Mouse (Mus musculus) stomach, embryonic 15.5 days (tissue): ENCODE data around the gene Plcd4. TPM values are rescaled to one million over a fixed set of nuclear protein-coding genes. Genes with fewer than 3 reads are reported as not detected.
"Not testable (repeated sequence)": the region's sequence is repeated elsewhere in the genome, so short reads cannot be mapped to it uniquely, and the experiment has no call there.

Experiments used
- ATAC-seq: fragments of 200-750 bp; cut with Nextera tagmentation; 2 replicates; pipeline ENCODE4 v1.8.0; 2017; ENCODE audit warnings: low read depth, moderate number of reproducible peaks, moderate TSS enrichment; ENCODE audit not compliant: insufficient read depth, low FRiP score
- H3K27ac ChIP-seq: fragments of 300-500 bp; sonication (generic); 2 replicates; pipeline ENCODE4 v1.5.1; 2015; ENCODE audit warnings: mild to moderate bottlenecking, inconsistent platforms
- H3K27me3 ChIP-seq: fragments of 300-500 bp; sonication (generic); replicated peaks from 2 replicates; pipeline ENCODE4 v1.6.1; 2015; ENCODE audit warnings: inconsistent platforms
- H3K36me3 ChIP-seq: fragments of 300-500 bp; sonication (generic); 2 replicates; pipeline ENCODE4 v1.6.1; 2015; ENCODE audit warnings: inconsistent platforms
- H3K4me1 ChIP-seq: fragments of 300-500 bp; sonication (generic); 2 replicates; pipeline ENCODE4 v1.6.1; 2015; ENCODE audit warnings: inconsistent platforms
- H3K4me2 ChIP-seq: fragments of 300-500 bp; sonication (generic); 2 replicates; pipeline ENCODE4 v1.6.1; 2015; ENCODE audit warnings: mild to moderate bottlenecking, inconsistent platforms
- H3K4me3 ChIP-seq: fragments of 300-500 bp; sonication (generic); replicated peaks from 2 replicates; pipeline ENCODE4 v1.5.1; 2015; ENCODE audit warnings: inconsistent platforms
- H3K9ac ChIP-seq: fragments of 300-500 bp; sonication (generic); 2 replicates; pipeline ENCODE4 v1.6.1; 2015; ENCODE audit warnings: inconsistent platforms
- H3K9me3 ChIP-seq: fragments of 300-500 bp; sonication (generic); 2 replicates; pipeline ENCODE4 v1.6.1; 2016; ENCODE audit warnings: inconsistent platforms
- WGBS: fragments of 180-500 bp; shearing (Covaris S2); methylation state at CpG from one replicate; pipeline ENCODE4 v1.1.7; 2015; 5-methylcytosine and 5-hydroxymethylcytosine counted together
- polyA plus RNA-seq: library from polyadenylated mRNA; unstranded; fragments of >200 nt; fragmentation: Nextera tagmentation; extraction: Ambion mirVana; gene quantifications from 2 replicates; pipeline ENCODE4 v1.2.1, GENCODE M21; 2015

The Plcd4 gene
- 0.69 and 1.1 TPM in 2 replicates for polyA plus RNA-seq

- Histone ChIP-seq H3K27ac (no peak within 1 kb of the TSS), H3K4me1 (no peaks in the 10 kb centered on the region), H3K9me3 (no peaks in the 10 kb centered on the region), H3K4me2 (0 out of 2 replicates have a peak within 1 kb of the TSS, but pooled peaks have one; percentile 1), H3K36me3 (no peaks in the 10 kb centered on the region), H3K27me3 (no peaks in the 10 kb centered on the region), H3K9ac (no peak within 1 kb of the TSS), H3K4me3 (no peak within 1 kb of the TSS)
- 9% methylated on average over 6 of the region's 6 CpGs for WGBS
- no peak for ATAC-seq
These were observed at the start of gene Plcd4 for GRCm38 (mm10) chr1:74542451-74542961. TSS of gene Plcd4 (plus strand) at chr1:74542888.

GRCm38 (mm10) chr1:74501106-74501505 is 41.6 kb upstream of the Plcd4 start:
- Histone ChIP-seq H3K36me3 (0 out of 2 replicates have a peak, but pooled peaks cover 2% of the 10 kb centered on the region), H3K4me2 (no peak overlapping the region), H3K9ac (no peak overlapping the region), H3K4me1 (peaks cover 8% of the 10 kb centered on the region), H3K27me3 (no peaks in the 10 kb centered on the region), H3K27ac (no peak overlapping the region), H3K4me3 (no peak overlapping the region), H3K9me3 (no peaks in the 10 kb centered on the region)
- WGBS, result 69% methylated on average over 1 of the region's 1 CpGs
- no peak for ATAC-seq

- Histone ChIP-seq H3K9me3 (no peaks in the 10 kb centered on the region), H3K4me1 (peaks cover 17% of the 10 kb centered on the region), H3K36me3 (no peaks in the 10 kb centered on the region), H3K9ac (peak overlapping the region; percentile 67), H3K4me3 (peak overlapping the region; percentile 81), H3K4me2 (peak overlapping the region; percentile 64), H3K27ac (peak overlapping the region; percentile 52; the same call in 1 of the 2 replicates), H3K27me3 (no peaks in the 10 kb centered on the region)
- WGBS, result under 1% methylated on average over 22 of the region's 22 CpGs
- ATAC-seq, result peak; percentile 67
These were observed 37.3 kb upstream of the Plcd4 start for GRCm38 (mm10) chr1:74505393-74505720.

- ATAC-seq, result peak; percentile 100
- no peaks in the 10 kb centered on the region for H3K27me3 ChIP-seq
- H3K4me2 ChIP-seq, result peak within 1 kb of the TSS; percentile 64
- H3K36me3 ChIP-seq, result no peaks in the 10 kb centered on the region
- H3K4me1 ChIP-seq, result peaks cover 17% of the 10 kb centered on the region
- H3K9ac ChIP-seq, result peak within 1 kb of the TSS; percentile 90
- under 1% methylated on average over 64 of the region's 64 CpGs for WGBS
- H3K4me3 ChIP-seq, result peak within 1 kb of the TSS; percentile 81
- no peaks in the 10 kb centered on the region for H3K9me3 ChIP-seq
- H3K27ac ChIP-seq, result peak within 1 kb of the TSS; percentile 94
These were observed 36.8 kb upstream of the Plcd4 start, which contains the start of gene Cnot9 for GRCm38 (mm10) chr1:74505721-74506464. TSS of gene Cnot9 (plus strand) at chr1:74506058.

GRCm38 (mm10) chr1:74506471-74506881 is 36.2 kb upstream of the Plcd4 start:
- peak overlapping the region; percentile 81 for H3K4me3 ChIP-seq
- ATAC-seq, result peak; percentile 2; the same call in 1 of the 2 replicates
- H3K4me2 ChIP-seq, result peak overlapping the region; percentile 62
- H3K4me1 ChIP-seq, result peaks cover 17% of the 10 kb centered on the region
- H3K36me3 ChIP-seq, result no peaks in the 10 kb centered on the region
- peak overlapping the region; percentile 94 for H3K27ac ChIP-seq
- 0% methylated on average over 34 of the region's 34 CpGs for WGBS
- H3K9ac ChIP-seq, result peak overlapping the region; percentile 90
- no peaks in the 10 kb centered on the region for H3K27me3 ChIP-seq
- H3K9me3 ChIP-seq, result no peaks in the 10 kb centered on the region

GRCm38 (mm10) chr1:74507780-74508179 is 34.9 kb upstream of the Plcd4 start:
- Histone ChIP-seq H3K9me3 (no peaks in the 10 kb centered on the region), H3K4me1 (peaks cover 17% of the 10 kb centered on the region), H3K9ac (no peak overlapping the region), H3K4me3 (no peak overlapping the region), H3K27ac (no peak overlapping the region), H3K36me3 (no peaks in the 10 kb centered on the region), H3K27me3 (no peaks in the 10 kb centered on the region), H3K4me2 (peak overlapping the region; percentile 62)
- ATAC-seq, result no peak
- 90% methylated on average over 2 of the region's 2 CpGs for WGBS

GRCm38 (mm10) chr1:74511306-74511705 is 31.4 kb upstream of the Plcd4 start:
- no peak for ATAC-seq
- Histone ChIP-seq H3K4me2 (no peak overlapping the region), H3K4me3 (no peak overlapping the region), H3K27ac (no peak overlapping the region), H3K27me3 (no peaks in the 10 kb centered on the region), H3K9me3 (no peaks in the 10 kb centered on the region), H3K36me3 (0 out of 2 replicates have a peak, but pooled peaks cover 4% of the 10 kb centered on the region), H3K9ac (no peak overlapping the region), H3K4me1 (peaks cover 9% of the 10 kb centered on the region; the same call in 1 of the 2 replicates)
- 87% methylated on average over 5 of the region's 5 CpGs for WGBS

GRCm38 (mm10) chr1:74512999-74513398 is 29.7 kb upstream of the Plcd4 start:
- H3K4me2 ChIP-seq, ATAC-seq, H3K9ac ChIP-seq, H3K27ac ChIP-seq, H3K9me3 ChIP-seq, H3K36me3 ChIP-seq, H3K4me1 ChIP-seq, H3K27me3 ChIP-seq, H3K4me3 ChIP-seq: not testable (repeated sequence)
- 79% methylated on average over 1 of the region's 1 CpGs for WGBS

GRCm38 (mm10) chr1:74519875-74520274 is 22.8 kb upstream of the Plcd4 start:
- H3K4me1 ChIP-seq, result no peaks in the 10 kb centered on the region
- no peak overlapping the region for H3K4me3 ChIP-seq
- H3K9ac ChIP-seq, result no peak overlapping the region
- no peak overlapping the region for H3K4me2 ChIP-seq
- H3K9me3 ChIP-seq, result no peaks in the 10 kb centered on the region
- H3K36me3 ChIP-seq, result peaks cover 40% of the 10 kb centered on the region; the same call in 1 of the 2 replicates
- no peak overlapping the region for H3K27ac ChIP-seq
- ATAC-seq, result no peak
- no peaks in the 10 kb centered on the region for H3K27me3 ChIP-seq

GRCm38 (mm10) chr1:74524746-74525145 is 17.9 kb upstream of the Plcd4 start:
- H3K9ac ChIP-seq, result no peak overlapping the region
- no peak for ATAC-seq
- peaks cover 50% of the 10 kb centered on the region for H3K36me3 ChIP-seq
- H3K27me3 ChIP-seq, result no peaks in the 10 kb centered on the region
- H3K9me3 ChIP-seq, result no peaks in the 10 kb centered on the region
- WGBS, result 89% methylated on average over 4 of the region's 4 CpGs
- H3K27ac ChIP-seq, result no peak overlapping the region
- H3K4me2 ChIP-seq, result no peak overlapping the region
- H3K4me3 ChIP-seq, result no peak overlapping the region
- H3K4me1 ChIP-seq, result no peaks in the 10 kb centered on the region

GRCm38 (mm10) chr1:74528589-74528988 is 14.1 kb upstream of the Plcd4 start:
- WGBS, result 84% methylated on average over 7 of the region's 7 CpGs
- Histone ChIP-seq H3K27me3 (no peaks in the 10 kb centered on the region), H3K36me3 (peaks cover 45% of the 10 kb centered on the region)

GRCm38 (mm10) chr1:74538650-74539049 is 4.0 kb upstream of the Plcd4 start:
- Histone ChIP-seq H3K36me3 (no peaks in the 10 kb centered on the region), H3K4me1 (no peaks in the 10 kb centered on the region), H3K9ac (no peak overlapping the region), H3K4me3 (no peak overlapping the region), H3K27me3 (no peaks in the 10 kb centered on the region), H3K27ac (no peak overlapping the region), H3K9me3 (no peaks in the 10 kb centered on the region), H3K4me2 (no peak overlapping the region)
- ATAC-seq, result no peak

More at GRCm38 (mm10) chr1:74528589-74528988, 14.1 kb upstream of the Plcd4 start:
- H3K4me1 ChIP-seq, result no peaks in the 10 kb centered on the region
- ATAC-seq, result no peak
- no peaks in the 10 kb centered on the region for H3K9me3 ChIP-seq
- H3K4me3 ChIP-seq, result no peak overlapping the region
- no peak overlapping the region for H3K9ac ChIP-seq
- no peak overlapping the region for H3K4me2 ChIP-seq
- H3K27ac ChIP-seq, result no peak overlapping the region
